ENCODE assay signal across 9 mouse cellular contexts in the genomic region with DNA sequence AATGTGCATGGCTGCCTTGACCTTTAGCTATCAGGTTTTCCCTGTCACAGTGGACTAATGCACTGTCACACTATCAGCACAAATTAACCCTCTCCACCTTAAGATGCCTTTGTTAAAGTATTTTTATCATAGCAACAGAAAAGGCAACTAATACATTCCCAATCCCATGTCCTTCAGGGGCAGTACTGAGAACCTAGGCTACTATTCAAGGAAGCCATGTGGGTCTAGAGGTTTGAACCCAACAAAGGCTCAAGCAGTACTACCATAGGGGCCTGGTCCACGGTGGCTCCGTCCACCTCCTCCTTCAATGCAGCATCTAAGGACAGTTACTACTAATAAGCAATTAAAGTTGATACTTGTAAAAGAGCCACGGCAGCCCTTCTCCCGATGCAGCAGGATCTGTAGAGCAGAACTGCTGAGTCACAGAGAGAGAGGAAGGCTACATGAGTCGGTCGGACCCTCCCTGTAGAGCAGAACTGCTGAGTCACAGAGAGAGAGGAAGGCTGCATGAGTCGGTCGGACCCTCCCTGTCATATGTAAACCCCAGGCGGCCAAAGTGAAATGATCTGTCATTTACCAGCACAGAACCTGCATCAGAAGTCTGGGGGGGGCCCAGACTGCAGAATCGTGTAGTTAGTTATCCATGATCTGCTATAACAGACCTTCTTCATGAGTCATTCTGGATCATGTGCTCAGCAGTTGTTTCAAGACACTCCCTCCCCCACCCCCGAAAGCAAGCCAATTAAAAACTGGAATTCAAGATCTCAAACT. TPM values are rescaled to one million over a fixed set of nuclear protein-coding genes. Genes with fewer than 3 reads are reported as not detected.
A peak's percentile ranks its signal among the peaks of the same experiment; 100 is the strongest.
DNase-seq lines count a peak whose midpoint lies in the region; ATAC-seq and TF ChIP-seq lines count a peak whose summit lies in the region.
"Had no signal": no experiment of that assay in that cellular context is flagged by ENCODE, and none has a peak within 500 bp of the region (broad histone marks: within the 10 kb centered on the region; RNA-seq: fewer than 3 reads in every experiment).

No protein-coding gene starts in this region.

- TF ChIP-seq POLR2A in embryonic fibroblast, embryonic 13.5 days (IDR thresholded peaks at IDR 0.05; ENCODE audit: low read depth, low read length) = 0 out of 2 replicates have a peak, but pooled peaks have one; percentile 12
- TF ChIP-seq POLR2A in lung, adult 2 months (IDR thresholded peaks at IDR 0.05; ENCODE audit: borderline replicate concordance, extremely low read depth, low read depth, low read length) = no peak

- in situ Hi-C loops in ES-E14 (cut with MboI; ENCODE audit: low sequenced_read_pairs in 2 of 2, unreplicated experiment in 2 of 2) = no loop called here

- no peak overlapping the region for H3K4me3 ChIP-seq in ES-E14 (ENCODE audit: insufficient read depth in 1 of 2, low read depth in 1 of 2, low read length in 2 of 2, poor library complexity in 1 of 2, severe bottlenecking in 1 of 2)
- no peak overlapping the region for H3K4me3 ChIP-seq in embryonic fibroblast, embryonic 13.5 days (ENCODE audit: insufficient read depth, low read length)
- H3K4me3 ChIP-seq in hindbrain, embryonic 11.5 days (ENCODE audit: low read depth, low read length) = no peak overlapping the region
- H3K4me3 ChIP-seq in liver, embryonic 15.5 days (replicated peaks) = no peak overlapping the region
- no peak overlapping the region for H3K4me3 ChIP-seq in lung, adult 2 months (replicated peaks; ENCODE audit: extremely low read depth, low read depth, low read length)
- H3K4me3 ChIP-seq: hindbrain, embryonic 15.5 days had no signal

- 0 out of 2 replicates have a peak, but pooled peaks have one; percentile 60 for ATAC-seq in hindbrain, embryonic 11.5 days (ENCODE audit: low FRiP score)
- peak; percentile 91 for ATAC-seq in liver, embryonic 15.5 days (ENCODE audit: insufficient read depth)

- no peaks in the 10 kb centered on the region for H3K9me3 ChIP-seq in ES-E14 (ENCODE audit: control insufficient read depth, insufficient read depth, low read depth, low read length)
- H3K9me3 ChIP-seq in hindbrain, embryonic 11.5 days (ENCODE audit: control insufficient read depth, low read length) = no peaks in the 10 kb centered on the region
- H3K9me3 ChIP-seq in liver, embryonic 15.5 days (replicated peaks) = no peaks in the 10 kb centered on the region
- H3K9me3 ChIP-seq: hindbrain, embryonic 15.5 days had no signal

- no peak overlapping the region for H3K27ac ChIP-seq in ES-E14 (ENCODE audit: insufficient read depth, low read depth, low read length, poor library complexity, severe bottlenecking)
- H3K27ac ChIP-seq in embryonic fibroblast, embryonic 13.5 days (ENCODE audit: insufficient read depth, low read length) = peak overlapping the region; percentile 51
- H3K27ac ChIP-seq in hindbrain, embryonic 11.5 days (ENCODE audit: low read depth, low read length) = no peak overlapping the region
- H3K27ac ChIP-seq in liver, embryonic 15.5 days (replicated peaks) = no peak overlapping the region
- H3K27ac ChIP-seq: hindbrain, embryonic 15.5 days had no signal

- H3K4me1 ChIP-seq in ES-E14 (ENCODE audit: control insufficient read depth in 2 of 2, insufficient read depth in 2 of 2, low read length in 2 of 2, poor library complexity in 1 of 2) = peaks cover 2 to 10% of the 10 kb centered on the region in 2 experiments; a peak in 3 of 4 replicates
- H3K4me1 ChIP-seq in embryonic fibroblast, embryonic 13.5 days (ENCODE audit: control insufficient read depth, insufficient read depth, low read length) = peaks cover 6% of the 10 kb centered on the region
- no peaks in the 10 kb centered on the region for H3K4me1 ChIP-seq in hindbrain, embryonic 11.5 days (replicated peaks; ENCODE audit: control insufficient read depth, insufficient read depth, low read length)
- peaks cover 13% of the 10 kb centered on the region; the same call in 1 of the 2 replicates for H3K4me1 ChIP-seq in liver, embryonic 15.5 days (replicated peaks)
- H3K4me1 ChIP-seq in lung, adult 2 months (ENCODE audit: control insufficient read depth, insufficient read depth, low read length) = no peaks in the 10 kb centered on the region

- H3K27me3 ChIP-seq in hindbrain, embryonic 11.5 days (ENCODE audit: control insufficient read depth, insufficient read depth, low read length) = peaks cover 54% of the 10 kb centered on the region
- H3K27me3 ChIP-seq in liver, embryonic 15.5 days = no peaks in the 10 kb centered on the region

- WGBS in hindbrain, embryonic 11.5 days = 59% methylated on average over 11 of the region's 11 CpGs
- 26% methylated on average over 11 of the region's 11 CpGs for WGBS in liver, embryonic 15.5 days (ENCODE audit: insufficient replicate concordance)
- WGBS in lung, adult 2 months = 64% methylated on average over 11 of the region's 11 CpGs

- H3K36me3 ChIP-seq in ES-E14 (ENCODE audit: control insufficient read depth, insufficient read depth, low read length, poor library complexity, severe bottlenecking) = no peaks in the 10 kb centered on the region
- no peaks in the 10 kb centered on the region for H3K36me3 ChIP-seq in hindbrain, embryonic 11.5 days (ENCODE audit: control insufficient read depth, insufficient read depth, low read length)
- H3K36me3 ChIP-seq in liver, embryonic 15.5 days (replicated peaks) = no peaks in the 10 kb centered on the region

- no peak for TF ChIP-seq CTCF in embryonic fibroblast, embryonic 13.5 days (IDR thresholded peaks at IDR 0.05; ENCODE audit: borderline replicate concordance, insufficient read depth, low read length)
- no peak for TF ChIP-seq CTCF in lung, adult 2 months (IDR thresholded peaks at IDR 0.05; ENCODE audit: insufficient read depth, low read length)

- DNase-seq in A20 (ENCODE audit: low read depth, low spot score) = peak; percentile 87
- no peak for DNase-seq in ES-E14 (ENCODE audit: low read depth, low spot score)
- DNase-seq in hindbrain, embryonic 11.5 days (ENCODE audit: low spot score) = no peak
- no peak for DNase-seq in lung, adult 2 months
- no peak for DNase-seq in cerebellum, adult 8-10 months

- H3K4me2 ChIP-seq in hindbrain, embryonic 11.5 days (replicated peaks; ENCODE audit: low read depth, low read length) = no peak overlapping the region
- peak overlapping the region; percentile 37; the same call in 1 of the 2 replicates for H3K4me2 ChIP-seq in liver, embryonic 15.5 days

- H3K9ac ChIP-seq in ES-E14 (ENCODE audit: insufficient read depth, low read depth, low read length, poor library complexity, severe bottlenecking) = no peak overlapping the region
- no peak overlapping the region for H3K9ac ChIP-seq in hindbrain, embryonic 11.5 days (ENCODE audit: low read depth, low read length)
- no peak overlapping the region for H3K9ac ChIP-seq in liver, embryonic 15.5 days
- H3K9ac ChIP-seq: hindbrain, embryonic 15.5 days had no signal

TF ChIP-seq in ES-E14, 5 proteins besides CTCF, POLR2A, EP300 and RAD21:
- TF ChIP-seq MAFK (IDR thresholded peaks at IDR 0.05; ENCODE audit: insufficient read depth, low read depth, low read length) (peak; percentile 97), ZNF384 (IDR thresholded peaks at IDR 0.05; ENCODE audit: low read depth, low read length) (no peak), HCFC1 (IDR thresholded peaks at IDR 0.05; ENCODE audit: borderline replicate concordance, insufficient read depth, low read length) (no peak), ZC3H11A (IDR thresholded peaks at IDR 0.05; ENCODE audit: borderline replicate concordance, low read depth, low read length) (no peak)

RNA-seq across cellular contexts. Expression of gene Hspa12a, which starts 35.1 kb away (rescaled TPM):
- total RNA-seq in ES-E14 (2012; rRNA removed) = 2.9 and 3.0 TPM in 2 replicates
- 7.1 and 9.0 TPM in 2 replicates for polyA plus RNA-seq in embryonic fibroblast, embryonic 13.5 days (2011; ENCODE audit: insufficient read length, low read depth, missing spikeins)
- polyA plus RNA-seq in hindbrain, embryonic 11.5 days (2014; fragmentation: Nextera tagmentation; extraction: Ambion mirVana) = 14.5 and 15.7 TPM in 2 replicates
- polyA plus RNA-seq in liver, embryonic 15.5 days (2015; fragmentation: Nextera tagmentation; extraction: Ambion mirVana) = 0.33 and 0.39 TPM in 2 replicates
- 12.5 and 13.1 TPM in 2 replicates for polyA plus RNA-seq in lung, adult 2 months (2012; rRNA removed)

RNA-seq across cellular contexts. Expression of gene Eno4, which starts 35.4 kb away (rescaled TPM):
- 0.85 and 1.1 TPM in 2 replicates for total RNA-seq in ES-E14 (2012; rRNA removed)
- polyA plus RNA-seq in embryonic fibroblast, embryonic 13.5 days (2011; ENCODE audit: insufficient read length, low read depth, missing spikeins) = not detected in 2 replicates
- polyA plus RNA-seq in hindbrain, embryonic 11.5 days (2014; fragmentation: Nextera tagmentation; extraction: Ambion mirVana) = 0.54 and 0.99 TPM in 2 replicates
- polyA plus RNA-seq in liver, embryonic 15.5 days (2015; fragmentation: Nextera tagmentation; extraction: Ambion mirVana) = not detected in 2 replicates
- 3.1 and 4.6 TPM in 2 replicates for polyA plus RNA-seq in lung, adult 2 months (2012; rRNA removed)
- polyA plus RNA-seq: spleen, adult 2 months had no signal
